Mouse (Mus musculus) heart, embryonic 16.5 days (tissue): ENCODE measurements around the gene Sgca. TPM values are rescaled to one million over a fixed set of nuclear protein-coding genes. Genes with fewer than 3 reads are reported as not detected.
"Not testable (repeated sequence)": the region's sequence is repeated elsewhere in the genome, so short reads cannot be mapped to it uniquely, and the experiment has no call there.

Experiments
- ATAC-seq: fragments of 200-750 bp; cut with Nextera tagmentation; replicated peaks from 2 replicates; pipeline ENCODE4 v1.8.0; 2017; ENCODE audit warnings: moderate number of reproducible peaks; ENCODE audit not compliant: insufficient read depth, low FRiP score; ENCODE audit errors: extremely low read depth
- H3K27ac ChIP-seq: fragments of 300-500 bp; sonication (generic); 2 replicates; pipeline ENCODE4 v1.5.1; 2014; ENCODE audit warnings: mild to moderate bottlenecking, low read length, control low read depth, moderate library complexity
- H3K27me3 ChIP-seq: fragments of 300-500 bp; sonication (generic); 2 replicates; pipeline ENCODE4 v1.6.1; 2014; ENCODE audit warnings: low read length, mixed read lengths; ENCODE audit not compliant: control insufficient read depth, insufficient read depth
- H3K36me3 ChIP-seq: fragments of 300-500 bp; sonication (generic); 2 replicates; pipeline ENCODE4 v1.6.1; 2014; ENCODE audit not compliant: control insufficient read depth, insufficient read depth
- H3K4me1 ChIP-seq: fragments of 300-500 bp; sonication (generic); 2 replicates; pipeline ENCODE4 v1.6.1; 2014; ENCODE audit warnings: low read length, mixed read lengths; ENCODE audit not compliant: control insufficient read depth, insufficient read depth
- H3K4me2 ChIP-seq: fragments of 300-500 bp; sonication (generic); 2 replicates; pipeline ENCODE4 v1.6.1; 2014; ENCODE audit warnings: low read depth, mild to moderate bottlenecking, control low read depth, low read length
- H3K4me3 ChIP-seq: fragments of 300-500 bp; sonication (generic); 2 replicates; pipeline ENCODE4 v1.5.1; 2014; ENCODE audit warnings: mild to moderate bottlenecking, control low read depth, low read length
- H3K9ac ChIP-seq: fragments of 300-500 bp; sonication (generic); 2 replicates; pipeline ENCODE4 v1.6.1; 2014; ENCODE audit warnings: low read length, control low read depth
- H3K9me3 ChIP-seq: fragments of 300-500 bp; sonication (generic); replicated peaks from 2 replicates; pipeline ENCODE4 v1.6.1; 2016; ENCODE audit warnings: low read length; ENCODE audit not compliant: control insufficient read depth
- WGBS: fragments of 180-500 bp; shearing (Covaris S2); extraction: QIAGEN DNeasy Blood & Tissue Kit; methylation state at CpG from one replicate; pipeline ENCODE4 v1.1.7; 2014; 5-methylcytosine and 5-hydroxymethylcytosine counted together
- polyA plus RNA-seq: library from polyadenylated mRNA; unstranded; fragments of >200 nt; fragmentation: Nextera tagmentation; extraction: Ambion mirVana; gene quantifications from 2 replicates; pipeline ENCODE4 v1.2.1, GENCODE M21; 2015

Sgca gene
- polyA plus RNA-seq, 1 experiment from 2014 or later, result 29.4 TPM

DNA sequence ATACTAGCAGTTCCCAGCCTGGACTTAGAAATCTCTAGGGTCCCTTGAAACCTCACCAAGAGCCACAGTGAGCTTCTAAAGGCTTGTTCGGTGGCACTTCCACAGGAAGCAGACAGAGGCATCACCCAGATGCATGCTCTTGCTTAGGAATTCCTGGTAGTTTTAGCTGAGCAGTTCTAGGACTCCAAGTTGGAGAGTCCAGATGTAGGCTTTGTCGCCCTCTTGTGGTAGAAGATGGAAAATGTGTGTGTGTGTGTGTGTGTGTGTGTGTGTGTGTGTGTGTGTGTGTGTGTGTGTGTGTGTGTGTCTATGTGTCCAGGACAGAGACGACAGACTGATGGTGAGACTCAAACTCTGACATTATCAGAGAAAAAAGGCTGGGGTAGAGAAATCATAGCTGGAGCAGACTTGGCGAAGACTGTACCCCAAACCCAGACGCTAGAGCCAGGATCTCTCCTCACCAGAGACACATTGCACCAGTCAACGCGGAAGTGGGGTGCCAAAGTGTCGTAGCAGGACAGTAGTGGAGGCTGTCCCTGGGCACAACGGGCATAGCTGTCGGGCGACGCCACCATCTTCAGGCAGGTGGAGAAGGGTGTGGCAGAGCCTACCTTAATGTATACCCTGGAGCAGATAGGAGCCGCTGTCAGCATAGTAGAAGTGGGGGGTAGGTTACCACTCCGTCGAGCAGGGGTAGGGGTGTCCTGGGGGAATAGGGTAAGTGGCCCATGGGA lies 5.8 kb downstream of the Sgca start:
- no peak for ATAC-seq
- Histone ChIP-seq H3K36me3 (no peaks in the 10 kb centered on the region), H3K4me1 (peaks cover 14% of the 10 kb centered on the region), H3K9ac (no peak overlapping the region), H3K4me2 (no peak overlapping the region), H3K27me3 (no peaks in the 10 kb centered on the region), H3K4me3 (no peak overlapping the region), H3K9me3 (no peaks in the 10 kb centered on the region), H3K27ac (no peak overlapping the region)
- 59% methylated on average over 15 of the region's 15 CpGs for WGBS

DNA sequence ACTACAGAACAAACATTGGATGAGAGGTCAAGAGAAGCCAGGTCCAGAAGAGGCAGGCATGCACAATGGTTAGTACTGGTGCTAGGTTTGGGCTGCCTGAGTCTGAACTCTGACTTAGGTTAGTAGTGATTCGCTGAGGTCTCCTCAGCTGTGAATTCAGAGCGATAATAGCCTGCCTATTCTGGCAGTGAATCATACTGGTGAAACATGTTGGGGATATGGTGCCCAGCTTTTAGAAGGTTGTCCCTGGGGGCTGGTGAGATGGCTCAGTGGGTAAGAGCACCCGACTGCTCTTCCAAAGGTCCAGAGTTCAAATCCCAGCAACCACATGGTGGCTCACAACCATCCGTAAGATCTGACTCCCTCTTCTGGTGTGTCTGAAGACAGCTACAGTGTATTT lies 6.4 kb downstream of the Sgca start:
- not testable (repeated sequence) for H3K36me3 ChIP-seq, H3K4me2 ChIP-seq, ATAC-seq, H3K9ac ChIP-seq, H3K27ac ChIP-seq, H3K9me3 ChIP-seq, H3K4me1 ChIP-seq, H3K27me3 ChIP-seq, H3K4me3 ChIP-seq
- WGBS, result 90% methylated on average over 4 of the region's 4 CpGs

DNA sequence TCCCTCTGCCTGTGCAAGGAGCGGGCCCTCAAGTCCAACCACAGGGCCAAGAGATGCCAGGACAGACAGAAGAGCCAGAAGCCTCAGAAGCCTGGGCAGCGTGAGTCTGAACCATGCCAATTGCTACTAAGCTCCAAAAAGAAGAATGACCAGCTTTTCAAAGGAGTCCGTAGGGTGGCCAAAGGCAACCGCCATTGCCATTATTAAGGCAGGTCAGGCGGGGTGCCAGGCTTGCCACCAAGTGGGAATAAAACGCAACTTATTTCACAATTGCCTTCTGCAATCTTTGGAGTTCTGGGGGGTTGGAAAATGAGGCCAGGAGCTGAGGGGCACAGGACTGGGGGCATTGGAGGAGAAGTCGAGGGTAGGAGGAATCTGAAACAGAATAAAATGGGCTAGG lies 7.9 kb downstream of the Sgca start:
- no peak for ATAC-seq
- 84% methylated on average over 7 of the region's 7 CpGs for WGBS
- H3K27me3 ChIP-seq, result no peaks in the 10 kb centered on the region
- H3K4me1 ChIP-seq, result peaks cover 2% of the 10 kb centered on the region; the same call in 1 of the 2 replicates
- H3K27ac ChIP-seq, result no peak overlapping the region
- H3K9me3 ChIP-seq, result no peaks in the 10 kb centered on the region
- H3K4me2 ChIP-seq, result no peak overlapping the region
- no peak overlapping the region for H3K4me3 ChIP-seq
- no peaks in the 10 kb centered on the region for H3K36me3 ChIP-seq
- no peak overlapping the region for H3K9ac ChIP-seq

DNA sequence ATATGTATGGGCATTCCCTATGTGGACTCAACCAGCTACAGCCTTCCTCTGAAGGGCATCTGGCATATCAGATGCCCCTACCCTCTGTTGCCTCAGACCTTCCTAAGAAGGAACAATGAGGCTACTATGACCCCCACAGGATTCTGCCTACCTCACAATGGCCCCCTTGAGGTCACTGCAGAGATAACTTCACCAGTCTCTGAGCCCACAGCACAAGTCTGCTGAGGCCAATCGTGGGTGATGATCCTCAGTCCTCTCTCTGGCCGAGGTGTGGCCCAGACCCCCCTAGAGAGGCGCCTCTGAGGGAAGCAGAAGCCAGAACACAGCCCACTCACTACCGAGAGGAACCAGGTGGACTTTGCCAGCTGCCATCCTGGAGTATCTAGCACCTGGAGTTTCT lies 8.7 kb downstream of the Sgca start, which contains the start of gene Hils1:
Hils1 (plus strand) TSS at position 175 of the 400 bp plus-strand sequence.
- H3K9me3 ChIP-seq, result no peaks in the 10 kb centered on the region
- no peaks in the 10 kb centered on the region for H3K27me3 ChIP-seq
- ATAC-seq, result no peak
- no peak within 1 kb of the TSS for H3K27ac ChIP-seq
- no peak within 1 kb of the TSS for H3K4me2 ChIP-seq
- peaks cover 5% of the 10 kb centered on the region; the same call in 1 of the 2 replicates for H3K4me1 ChIP-seq
- H3K9ac ChIP-seq, result no peak within 1 kb of the TSS
- 41% methylated on average over 4 of the region's 4 CpGs for WGBS
- no peaks in the 10 kb centered on the region for H3K36me3 ChIP-seq
- no peak within 1 kb of the TSS for H3K4me3 ChIP-seq

DNA sequence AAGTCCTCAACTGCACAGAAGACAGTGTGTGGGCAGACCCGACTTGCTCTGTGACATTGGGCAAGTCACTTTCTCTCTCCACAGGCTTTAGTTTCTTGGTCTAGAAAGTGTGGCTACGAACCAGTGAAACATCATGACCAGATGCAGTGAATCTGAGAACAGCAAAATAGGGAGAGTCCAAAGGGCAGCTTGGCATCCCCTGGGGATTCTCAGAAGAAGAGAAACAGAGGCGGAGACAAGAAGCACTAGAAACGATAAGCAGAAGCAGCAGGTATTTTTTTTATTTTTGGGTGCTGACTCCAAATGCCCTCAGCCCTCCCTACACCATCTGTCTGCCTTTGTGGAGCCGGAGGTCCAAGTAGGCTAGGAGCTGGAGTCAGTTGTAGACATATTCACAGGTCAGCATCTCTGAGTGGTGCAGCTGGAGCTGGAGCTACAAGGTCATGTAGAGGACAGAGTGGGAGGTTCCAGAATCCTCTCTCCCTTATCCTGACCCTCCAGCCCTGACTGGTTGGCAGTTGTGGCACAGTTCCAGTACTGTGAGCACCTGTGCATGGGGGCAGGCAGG lies 13.5 kb downstream of the Sgca start:
- no peaks in the 10 kb centered on the region for H3K27me3 ChIP-seq
- peaks cover 14% of the 10 kb centered on the region for H3K4me1 ChIP-seq
- WGBS, result 70% methylated on average over 5 of the region's 5 CpGs
- no peak overlapping the region for H3K4me2 ChIP-seq
- H3K27ac ChIP-seq, result no peak overlapping the region
- no peaks in the 10 kb centered on the region for H3K36me3 ChIP-seq
- no peak; the same call in 1 of the 2 replicates for ATAC-seq
- H3K4me3 ChIP-seq, result no peak overlapping the region
- no peaks in the 10 kb centered on the region for H3K9me3 ChIP-seq
- no peak overlapping the region for H3K9ac ChIP-seq

DNA sequence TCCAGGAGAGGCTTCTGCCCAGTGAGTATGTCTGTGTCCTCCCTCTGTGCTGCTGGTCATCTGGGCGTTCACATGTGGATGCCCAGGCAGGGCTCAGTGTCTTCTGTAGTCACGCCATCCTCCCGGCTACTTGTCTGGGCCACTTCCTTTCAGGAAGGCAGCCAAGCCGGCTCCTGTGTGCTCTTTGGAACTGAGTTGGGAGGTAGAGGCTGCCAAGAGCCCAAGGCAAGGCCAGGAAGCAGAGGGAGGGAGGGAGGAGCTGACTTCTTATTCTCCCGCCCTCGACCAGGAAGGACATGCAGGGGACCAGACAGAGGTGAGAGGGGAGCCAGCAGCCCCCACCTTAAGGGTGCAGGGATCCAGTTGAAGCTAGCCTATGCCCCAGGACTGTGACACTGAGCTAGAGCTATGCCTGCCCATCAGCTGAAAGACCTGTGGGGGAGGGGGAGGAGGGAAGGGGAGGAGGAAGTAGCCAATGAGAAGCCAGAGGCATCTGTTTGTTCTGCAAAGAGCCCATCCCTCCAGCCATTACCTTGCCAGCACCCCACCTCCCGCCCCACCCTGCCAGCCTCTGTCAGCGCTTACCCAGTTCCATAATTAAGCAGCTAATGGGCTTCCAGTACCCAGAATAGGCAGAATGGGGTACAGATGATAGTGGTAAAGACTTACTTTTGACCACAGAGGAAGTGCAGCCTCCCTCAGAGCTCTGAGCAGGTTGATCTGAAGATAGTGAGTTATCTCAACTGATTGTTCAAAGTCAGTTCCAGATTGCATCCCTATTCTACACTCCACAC lies 17.9 kb downstream of the Sgca start:
- H3K4me3 ChIP-seq, result no peak overlapping the region
- no peaks in the 10 kb centered on the region for H3K36me3 ChIP-seq
- no peak overlapping the region for H3K9ac ChIP-seq
- H3K27me3 ChIP-seq, result no peaks in the 10 kb centered on the region
- H3K9me3 ChIP-seq, result no peaks in the 10 kb centered on the region
- H3K27ac ChIP-seq, result peak overlapping the region; percentile 61
- no peak overlapping the region; the same call in 1 of the 2 replicates for H3K4me2 ChIP-seq
- H3K4me1 ChIP-seq, result peaks cover 16% of the 10 kb centered on the region
- WGBS, result 11% methylated on average over 8 of the region's 8 CpGs
- ATAC-seq, result peak; percentile 72

DNA sequence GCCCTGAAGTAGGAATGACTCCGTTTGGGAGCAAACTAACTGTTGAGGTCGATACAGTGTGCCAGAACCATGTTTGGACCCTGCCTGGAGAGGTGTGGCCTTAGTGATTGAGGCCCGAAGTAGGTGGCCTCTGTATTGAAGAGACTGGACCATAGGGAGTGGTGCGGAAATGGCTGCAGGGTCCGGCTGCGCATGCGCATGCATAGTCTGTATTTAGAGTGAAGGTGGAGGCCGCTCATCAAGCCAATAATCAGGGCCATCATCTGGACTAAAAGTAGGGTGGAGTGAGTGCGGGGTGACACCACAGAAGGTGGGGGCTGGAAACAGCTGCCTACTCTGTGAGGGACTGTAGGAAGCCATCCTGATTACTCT lies 18.4 kb downstream of the Sgca start:
- peak; percentile 15; the same call in 1 of the 2 replicates for ATAC-seq
- no peaks in the 10 kb centered on the region for H3K27me3 ChIP-seq
- H3K36me3 ChIP-seq, result no peaks in the 10 kb centered on the region
- H3K9ac ChIP-seq, result no peak overlapping the region
- peak overlapping the region; percentile 61 for H3K27ac ChIP-seq
- peaks cover 13% of the 10 kb centered on the region for H3K4me1 ChIP-seq
- H3K9me3 ChIP-seq, result no peaks in the 10 kb centered on the region
- H3K4me3 ChIP-seq, result no peak overlapping the region
- 73% methylated on average over 9 of the region's 9 CpGs for WGBS
- no peak overlapping the region for H3K4me2 ChIP-seq

DNA sequence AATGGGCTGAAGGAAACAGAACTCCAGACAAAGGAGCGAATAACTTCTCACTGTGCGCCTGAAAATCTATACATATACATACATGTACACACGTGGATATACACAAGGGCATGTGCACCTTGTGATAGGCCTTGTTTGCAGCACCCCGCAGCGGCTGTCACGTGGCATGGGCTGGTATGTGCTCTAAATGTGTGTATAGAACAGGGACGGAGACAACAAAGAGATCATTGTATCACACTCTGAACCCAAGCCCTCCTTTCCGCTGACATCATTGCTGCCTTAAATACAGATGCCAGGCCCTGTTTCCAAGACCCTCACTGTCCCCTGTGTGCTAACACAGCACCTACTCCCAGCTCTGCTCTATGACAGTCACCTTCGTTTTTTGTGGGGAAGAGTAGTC lies 21.0 kb downstream of the Sgca start:
- Histone ChIP-seq H3K4me2 (no peak overlapping the region), H3K27ac (no peak overlapping the region), H3K27me3 (no peaks in the 10 kb centered on the region), H3K9me3 (no peaks in the 10 kb centered on the region), H3K4me3 (no peak overlapping the region), H3K36me3 (no peaks in the 10 kb centered on the region), H3K4me1 (peaks cover 17% of the 10 kb centered on the region), H3K9ac (no peak overlapping the region)
- WGBS, result 68% methylated on average over 9 of the region's 9 CpGs
- ATAC-seq, result no peak

DNA sequence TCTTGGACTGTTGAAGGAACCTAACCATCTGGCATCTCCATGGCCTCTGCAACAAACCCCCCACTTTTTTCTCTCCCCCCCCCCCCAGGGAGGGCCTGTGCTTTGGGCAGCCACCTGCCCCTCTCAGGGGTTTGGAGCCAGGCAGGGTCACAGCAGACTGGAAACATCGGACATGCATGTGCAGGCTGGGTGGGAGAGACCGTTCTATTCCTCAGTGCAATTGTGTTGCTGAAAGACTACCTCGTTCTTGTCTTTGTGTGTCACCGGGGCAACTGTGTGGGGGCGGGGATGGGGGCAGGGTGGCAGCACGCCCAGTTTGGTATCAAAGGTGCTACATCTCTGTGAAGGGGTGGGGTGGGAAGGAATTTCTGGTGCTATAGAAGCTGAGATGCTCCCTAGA lies 24.0 kb downstream of the Sgca start:
- Histone ChIP-seq H3K4me3 (no peak overlapping the region), H3K27me3 (no peaks in the 10 kb centered on the region), H3K27ac (peak overlapping the region; percentile 10; the same call in 1 of the 2 replicates), H3K36me3 (no peaks in the 10 kb centered on the region), H3K4me2 (no peak overlapping the region), H3K4me1 (peaks cover 5% of the 10 kb centered on the region; the same call in 1 of the 2 replicates), H3K9me3 (no peaks in the 10 kb centered on the region), H3K9ac (no peak overlapping the region)
- 15% methylated on average over 6 of the region's 6 CpGs for WGBS
- no peak for ATAC-seq
